Mouse (Mus musculus) liver, embryonic 14.5 days (tissue): ENCODE data around the gene Gars. TPM values are rescaled to one million over a fixed set of nuclear protein-coding genes. Genes with fewer than 3 reads are reported as not detected.

Source experiments
- ATAC-seq: fragments of 200-750 bp; cut with Nextera tagmentation; 2 replicates; pipeline ENCODE4 v1.8.0; 2017; ENCODE audit warnings: moderate number of reproducible peaks, mild to moderate bottlenecking, moderate library complexity; ENCODE audit not compliant: insufficient read depth
- DNase-seq, 3 experiments: peaks; one replicate each; pipeline ENCODE4 v3.0.0-alpha.2; 2012 to 2013; ENCODE audit warnings: low read depth in 3 of 3, low spot score in 3 of 3
- H3K27ac ChIP-seq: fragments of 300-500 bp; sonication (generic); 2 replicates; pipeline ENCODE4 v1.5.1; 2014; ENCODE audit warnings: moderate library complexity, mild to moderate bottlenecking, control low read depth, inconsistent platforms
- H3K27me3 ChIP-seq: fragments of 300-500 bp; sonication (generic); 2 replicates; pipeline ENCODE4 v1.6.1; 2014; ENCODE audit warnings: mild to moderate bottlenecking, low read length, moderate library complexity; ENCODE audit not compliant: control insufficient read depth, insufficient read depth
- H3K36me3 ChIP-seq: fragments of 300-500 bp; sonication (generic); replicated peaks from 2 replicates; pipeline ENCODE4 v1.6.1; 2014; ENCODE audit warnings: low read depth; ENCODE audit not compliant: control insufficient read depth, insufficient read depth
- H3K4me1 ChIP-seq, 2 experiments: fragments of 200-500 bp in 1 of 2; fragments of 300-500 bp in 1 of 2; sonication (generic) in 1 of 2; replicated peaks; 2 replicates each; pipeline ENCODE4 v1.6.1; 2012 to 2014; ENCODE audit warnings: antibody characterized with exemption in 1 of 2, inconsistent platforms in 1 of 2, low read length in 1 of 2; ENCODE audit not compliant: control insufficient read depth in 2 of 2, insufficient read depth in 2 of 2
- H3K4me2 ChIP-seq: fragments of 300-500 bp; sonication (generic); 2 replicates; pipeline ENCODE4 v1.6.1; 2014; ENCODE audit warnings: low read depth, mild to moderate bottlenecking, control low read depth, moderate library complexity
- H3K4me3 ChIP-seq, 2 experiments: fragments of 200-500 bp in 1 of 2; fragments of 300-500 bp in 1 of 2; sonication (generic) in 1 of 2; 2 replicates each; pipeline ENCODE4 v1.5.1; 2012 to 2014; ENCODE audit warnings: low read depth in 2 of 2, low read length in 2 of 2, mild to moderate bottlenecking in 2 of 2, control low read depth in 1 of 2, inconsistent platforms in 1 of 2, moderate library complexity in 1 of 2; ENCODE audit not compliant: insufficient read depth in 1 of 2
- H3K9ac ChIP-seq: fragments of 300-500 bp; sonication (generic); replicated peaks from 2 replicates; pipeline ENCODE4 v1.6.1; 2014; ENCODE audit warnings: mild to moderate bottlenecking, control low read depth, moderate library complexity
- H3K9me3 ChIP-seq: fragments of 300-500 bp; sonication (generic); 2 replicates; pipeline ENCODE4 v1.6.1; 2016; ENCODE audit warnings: low read length, mixed read lengths; ENCODE audit not compliant: control insufficient read depth
- CTCF ChIP-seq: IDR thresholded peaks from 2 replicates; pipeline ENCODE4 v1.5.1; 2016; ENCODE audit warnings: antibody characterized with exemption, low read depth, control low read depth
- EP300 ChIP-seq: IDR thresholded peaks from 2 replicates; pipeline ENCODE4 v1.6.1; 2016; ENCODE audit warnings: antibody characterized with exemption, low read depth
- WGBS: fragments of 180-500 bp; shearing (Covaris S2); extraction: QIAGEN DNeasy Blood & Tissue Kit; methylation state at CpG from one replicate; pipeline ENCODE4 v1.1.7; 2014; ENCODE audit not compliant: insufficient replicate concordance; 5-methylcytosine and 5-hydroxymethylcytosine counted together
- polyA plus RNA-seq, 2 experiments: library from polyadenylated mRNA; depleted of rRNA in 1 of 2; stranded (reverse) in 1 of 2; unstranded in 1 of 2; fragments of >200 nt; fragmentation: Nextera tagmentation in 1 of 2; extraction: Ambion mirVana in 1 of 2; gene quantifications; 2 replicates each; pipeline versions ENCODE4 v1.2.1 to v1.2.3; 2012 to 2014

The Gars gene
- polyA plus RNA-seq, 2 experiments: 50.9 to 99.3 TPM

- Histone ChIP-seq H3K4me3 (no peak overlapping the region), H3K9ac (no peak overlapping the region), H3K4me2 (no peak overlapping the region), H3K4me1 (peaks cover 0 to 7% of the 10 kb centered on the region in 2 experiments; a peak in 1 of 4 replicates), H3K36me3 (peaks cover 81% of the 10 kb centered on the region), H3K27me3 (no peaks in the 10 kb centered on the region), H3K9me3 (no peaks in the 10 kb centered on the region), H3K27ac (no peak overlapping the region)
- WGBS: 81% methylated on average over 7 of the region's 7 CpGs
- ATAC-seq: no peak
- no peak for TF ChIP-seq EP300
- TF ChIP-seq CTCF: no peak
- DNase-seq: no peak
These were observed 22.5 kb downstream of the Gars start for GRCm38 (mm10) chr6:55060241-55060825.

GRCm38 (mm10) chr6:55061328-55061727 is 23.5 kb downstream of the Gars start:
- ATAC-seq (no peak), DNase-seq (no peak)
- Histone ChIP-seq H3K36me3 (peaks cover 81% of the 10 kb centered on the region), H3K4me2 (no peak overlapping the region), H3K4me1 (peaks cover 0 to 7% of the 10 kb centered on the region in 2 experiments; a peak in 1 of 4 replicates), H3K9me3 (no peaks in the 10 kb centered on the region), H3K9ac (no peak overlapping the region), H3K27ac (no peak overlapping the region), H3K4me3 (no peak overlapping the region), H3K27me3 (no peaks in the 10 kb centered on the region)
- TF ChIP-seq CTCF: no peak
- no peak for TF ChIP-seq EP300
- WGBS: 87% methylated on average over 11 of the region's 11 CpGs

GRCm38 (mm10) chr6:55062200-55062599 is 24.4 kb downstream of the Gars start:
- WGBS: 79% methylated on average over 5 of the region's 5 CpGs
- DNase-seq (no peak), ATAC-seq (no peak)
- Histone ChIP-seq H3K36me3 (peaks cover 86% of the 10 kb centered on the region), H3K27me3 (no peaks in the 10 kb centered on the region), H3K4me2 (no peak overlapping the region), H3K4me1 (peaks cover 0 to 7% of the 10 kb centered on the region in 2 experiments; a peak in 1 of 4 replicates), H3K9me3 (no peaks in the 10 kb centered on the region), H3K9ac (no peak overlapping the region), H3K27ac (no peak overlapping the region), H3K4me3 (no peak overlapping the region)
- TF ChIP-seq EP300: no peak
- TF ChIP-seq CTCF: no peak

- H3K4me1 ChIP-seq: peaks cover 0 to 7% of the 10 kb centered on the region in 2 experiments; a peak in 1 of 4 replicates
- no peak overlapping the region for H3K9ac ChIP-seq
- no peak overlapping the region for H3K27ac ChIP-seq
- H3K9me3 ChIP-seq: no peaks in the 10 kb centered on the region
- H3K4me2 ChIP-seq: no peak overlapping the region
- ATAC-seq: peak; percentile 55; the same call in 1 of the 2 replicates
- H3K4me3 ChIP-seq: no peak overlapping the region
- no peak for TF ChIP-seq CTCF
- 0 out of 2 replicates have a peak, but pooled peaks have one; percentile 11 for TF ChIP-seq EP300
- H3K27me3 ChIP-seq: no peaks in the 10 kb centered on the region
- peaks cover 94% of the 10 kb centered on the region for H3K36me3 ChIP-seq
- no peak for DNase-seq
- 41% methylated on average over 9 of the region's 9 CpGs for WGBS
These were observed 26.1 kb downstream of the Gars start for GRCm38 (mm10) chr6:55063793-55064476.

GRCm38 (mm10) chr6:55064477-55064827 is 26.6 kb downstream of the Gars start:
- Histone ChIP-seq H3K4me2 (no peak overlapping the region), H3K9me3 (no peaks in the 10 kb centered on the region), H3K27ac (no peak overlapping the region), H3K4me3 (no peak overlapping the region), H3K9ac (no peak overlapping the region), H3K27me3 (no peaks in the 10 kb centered on the region), H3K4me1 (peaks cover 0 to 7% of the 10 kb centered on the region in 2 experiments; a peak in 1 of 4 replicates), H3K36me3 (peaks cover 93% of the 10 kb centered on the region)
- no peak for DNase-seq
- TF ChIP-seq EP300: no peak
- TF ChIP-seq CTCF: no peak
- ATAC-seq: peak; percentile 53
- 27% methylated on average over 7 of the region's 7 CpGs for WGBS
